Mouse (Mus musculus) brain, embryonic 14.5 days (tissue): ENCODE data around the gene Ces2f.

Experiments
- CTCF ChIP-seq: fragments of 200-500 bp; IDR thresholded peaks from 2 replicates; pipeline ENCODE4 v1.5.1; 2012; ENCODE audit warnings: inconsistent platforms, mild to moderate bottlenecking, moderate library complexity, borderline replicate concordance; ENCODE audit not compliant: insufficient read depth, insufficient read length; ENCODE audit errors: extremely low read depth
- POLR2A ChIP-seq: fragments of 200-500 bp; IDR thresholded peaks from 2 replicates; pipeline ENCODE4 v1.6.1; 2012; ENCODE audit warnings: mild to moderate bottlenecking, inconsistent platforms, borderline replicate concordance; ENCODE audit not compliant: poor library complexity, insufficient read depth, insufficient read length, severe bottlenecking; ENCODE audit errors: extremely low read depth

DNA sequence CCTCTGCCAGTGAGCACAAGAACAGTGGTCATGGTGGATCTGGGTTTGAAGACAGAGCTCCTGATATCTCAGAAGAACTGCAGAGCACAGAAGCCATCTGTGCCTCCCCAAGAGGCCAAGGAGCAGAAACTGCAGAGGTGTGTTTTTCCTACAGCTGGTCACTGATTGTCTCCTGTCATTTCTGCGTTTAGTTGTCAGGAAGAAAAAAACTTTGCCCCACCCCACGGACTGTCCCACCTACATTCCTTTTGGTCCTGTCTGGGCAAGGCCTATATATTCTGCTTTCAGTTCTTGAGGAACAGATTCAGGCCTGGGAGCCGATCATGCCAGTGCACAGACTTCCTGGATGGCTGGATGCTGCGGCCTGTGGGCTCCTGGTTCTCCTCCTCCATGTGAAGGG lies at the start of gene Ces2f:
- no peak for TF ChIP-seq POLR2A
- no peak for TF ChIP-seq CTCF
